Mouse (Mus musculus): Measurements from ENCODE around the gene Ifi27l2a. TPM values are rescaled to one million over a fixed set of nuclear protein-coding genes. Genes with fewer than 3 reads are reported as not detected.
"Not testable (repeated sequence)": the region's sequence is repeated elsewhere in the genome, so short reads cannot be mapped to it uniquely, and the experiment has no call there.

Ifi27l2a gene
- polyA plus RNA-seq, 1 experiment from 2014 or later: 13.8 TPM

- Histone ChIP-seq H3K9ac (no peak overlapping the region), H3K9me3 (replicated peaks) (no peaks in the 10 kb centered on the region), H3K27ac (no peak overlapping the region), H3K36me3 (no peaks in the 10 kb centered on the region), H3K4me1 (replicated peaks) (no peaks in the 10 kb centered on the region), H3K4me3 (no peak overlapping the region), H3K4me2 (no peak overlapping the region), H3K27me3 (no peaks in the 10 kb centered on the region)
- ATAC-seq (replicated peaks; ENCODE audit: insufficient number of reproducible peaks, insufficient read depth, low FRiP score, low read depth): no peak
- 37% methylated on average over 2 of the region's 2 CpGs for WGBS
Observed at GRCm38 (mm10) chr12:103474481-103474880, 31.0 kb upstream of the Ifi27l2a start.

GRCm38 (mm10) chr12:103457140-103457539 lies 13.7 kb upstream of the Ifi27l2a start, which contains the start of gene Ifi27l2b:
Gene Ifi27l2b (minus strand): TSS chr12:103457223.
- Histone ChIP-seq H3K27ac (no peak within 1 kb of the TSS), H3K4me2 (no peak within 1 kb of the TSS), H3K36me3 (no peaks in the 10 kb centered on the region), H3K9ac (no peak within 1 kb of the TSS), H3K27me3 (no peaks in the 10 kb centered on the region), H3K4me1 (replicated peaks) (no peaks in the 10 kb centered on the region), H3K9me3 (replicated peaks) (no peaks in the 10 kb centered on the region), H3K4me3 (no peak within 1 kb of the TSS)
- ATAC-seq (replicated peaks; ENCODE audit: insufficient number of reproducible peaks, insufficient read depth, low FRiP score, low read depth): no peak
- 44% methylated on average over 3 of the region's 3 CpGs for WGBS

- not testable (repeated sequence) for H3K27ac ChIP-seq; H3K36me3 ChIP-seq; H3K4me3 ChIP-seq; H3K9me3 ChIP-seq (replicated peaks); H3K4me1 ChIP-seq (replicated peaks); H3K4me2 ChIP-seq; ATAC-seq (replicated peaks; ENCODE audit: insufficient number of reproducible peaks, insufficient read depth, low FRiP score, low read depth); H3K9ac ChIP-seq; H3K27me3 ChIP-seq
- no CpG with 5 or more reads among the region's 1 CpGs for WGBS
Observed at GRCm38 (mm10) chr12:103456727-103457126, 13.2 kb upstream of the Ifi27l2a start.

- no peak overlapping the region for H3K9ac ChIP-seq
- no peaks in the 10 kb centered on the region for H3K36me3 ChIP-seq
- no peaks in the 10 kb centered on the region for H3K4me1 ChIP-seq (replicated peaks)
- no peak overlapping the region for H3K4me3 ChIP-seq
- no peak overlapping the region for H3K27ac ChIP-seq
- H3K9me3 ChIP-seq (replicated peaks): no peaks in the 10 kb centered on the region
- H3K4me2 ChIP-seq: no peak overlapping the region
- no peak for ATAC-seq (replicated peaks; ENCODE audit: insufficient number of reproducible peaks, insufficient read depth, low FRiP score, low read depth)
- H3K27me3 ChIP-seq: 0 out of 2 replicates have a peak, but pooled peaks cover 2% of the 10 kb centered on the region
Observed at GRCm38 (mm10) chr12:103453361-103453760, 9.9 kb upstream of the Ifi27l2a start.

GRCm38 (mm10) chr12:103445060-103445459 lies 1.6 kb upstream of the Ifi27l2a start:
- H3K4me3 ChIP-seq: no peak overlapping the region
- ATAC-seq (replicated peaks; ENCODE audit: insufficient number of reproducible peaks, insufficient read depth, low FRiP score, low read depth): no peak
- WGBS: 79% methylated on average over 3 of the region's 3 CpGs

GRCm38 (mm10) chr12:103444261-103444660 lies 781 bp upstream of the Ifi27l2a start:
- H3K4me3 ChIP-seq; H3K36me3 ChIP-seq; H3K9ac ChIP-seq; H3K27ac ChIP-seq; H3K9me3 ChIP-seq (replicated peaks); H3K4me2 ChIP-seq; H3K27me3 ChIP-seq; H3K4me1 ChIP-seq (replicated peaks); ATAC-seq (replicated peaks; ENCODE audit: insufficient number of reproducible peaks, insufficient read depth, low FRiP score, low read depth): not testable (repeated sequence)
- WGBS: 23% methylated on average over 6 of the region's 7 CpGs

More at GRCm38 (mm10) chr12:103445060-103445459, 1.6 kb upstream of the Ifi27l2a start:
- no peaks in the 10 kb centered on the region for H3K9me3 ChIP-seq (replicated peaks)
- H3K4me1 ChIP-seq (replicated peaks): no peaks in the 10 kb centered on the region
- H3K27ac ChIP-seq: no peak overlapping the region
- H3K4me2 ChIP-seq: no peak overlapping the region
- H3K9ac ChIP-seq: no peak overlapping the region
- no peaks in the 10 kb centered on the region for H3K36me3 ChIP-seq
- no peaks in the 10 kb centered on the region for H3K27me3 ChIP-seq

- H3K4me1 ChIP-seq (replicated peaks): no peaks in the 10 kb centered on the region; the same call in 1 of the 2 replicates
- H3K9ac ChIP-seq: no peak overlapping the region
- no peaks in the 10 kb centered on the region for H3K27me3 ChIP-seq
- 86% methylated on average over 1 of the region's 1 CpGs for WGBS
- no peak overlapping the region for H3K4me3 ChIP-seq
- H3K9me3 ChIP-seq (replicated peaks): no peaks in the 10 kb centered on the region
- no peaks in the 10 kb centered on the region for H3K36me3 ChIP-seq
- no peak for ATAC-seq (replicated peaks; ENCODE audit: insufficient number of reproducible peaks, insufficient read depth, low FRiP score, low read depth)
- H3K27ac ChIP-seq: no peak overlapping the region
- H3K4me2 ChIP-seq: no peak overlapping the region
Observed at GRCm38 (mm10) chr12:103437601-103438000, 5.9 kb downstream of the Ifi27l2a start.

- no peaks in the 10 kb centered on the region for H3K9me3 ChIP-seq (replicated peaks)
- no peak for ATAC-seq (replicated peaks; ENCODE audit: insufficient number of reproducible peaks, insufficient read depth, low FRiP score, low read depth)
- H3K9ac ChIP-seq: no peak overlapping the region
- H3K27me3 ChIP-seq: no peaks in the 10 kb centered on the region
- no peaks in the 10 kb centered on the region for H3K36me3 ChIP-seq
- peak overlapping the region; percentile 48 for H3K4me2 ChIP-seq
- H3K27ac ChIP-seq: peak overlapping the region; percentile 47; the same call in 1 of the 2 replicates
- peak overlapping the region; percentile 37 for H3K4me3 ChIP-seq
- no peaks in the 10 kb centered on the region; the same call in 1 of the 2 replicates for H3K4me1 ChIP-seq (replicated peaks)
Observed at GRCm38 (mm10) chr12:103434861-103435260, 8.6 kb downstream of the Ifi27l2a start.

GRCm38 (mm10) chr12:103433986-103434731 lies 9.3 kb downstream of the Ifi27l2a start, which contains the start of gene Ifi27:
Gene Ifi27 (plus strand): TSS chr12:103434211.
- Histone ChIP-seq H3K4me2 (peak within 1 kb of the TSS; percentile 48), H3K4me3 (peak within 1 kb of the TSS; percentile 37), H3K36me3 (no peaks in the 10 kb centered on the region), H3K9ac (no peak within 1 kb of the TSS), H3K27me3 (no peaks in the 10 kb centered on the region), H3K4me1 (replicated peaks) (no peaks in the 10 kb centered on the region; the same call in 1 of the 2 replicates), H3K9me3 (replicated peaks) (no peaks in the 10 kb centered on the region), H3K27ac (peak within 1 kb of the TSS; percentile 47)
- WGBS: 49% methylated on average over 8 of the region's 8 CpGs
- ATAC-seq (replicated peaks; ENCODE audit: insufficient number of reproducible peaks, insufficient read depth, low FRiP score, low read depth): peak; percentile 87

- Histone ChIP-seq H3K9ac (no peak overlapping the region), H3K27me3 (no peaks in the 10 kb centered on the region), H3K4me3 (no peak overlapping the region), H3K9me3 (replicated peaks) (no peaks in the 10 kb centered on the region), H3K36me3 (no peaks in the 10 kb centered on the region), H3K4me1 (replicated peaks) (no peaks in the 10 kb centered on the region; the same call in 1 of the 2 replicates), H3K4me2 (no peak overlapping the region), H3K27ac (no peak overlapping the region; the same call in 1 of the 2 replicates)
- 68% methylated on average over 2 of the region's 2 CpGs for WGBS
- no peak for ATAC-seq (replicated peaks; ENCODE audit: insufficient number of reproducible peaks, insufficient read depth, low FRiP score, low read depth)
Observed at GRCm38 (mm10) chr12:103433430-103433829, 10.1 kb downstream of the Ifi27l2a start.

- Histone ChIP-seq H3K4me3 (no peak overlapping the region), H3K27ac (no peak overlapping the region), H3K4me2 (no peak overlapping the region), H3K4me1 (replicated peaks) (peaks cover 21% of the 10 kb centered on the region), H3K9me3 (replicated peaks) (no peaks in the 10 kb centered on the region), H3K36me3 (peaks cover 2% of the 10 kb centered on the region; the same call in 1 of the 2 replicates), H3K27me3 (no peaks in the 10 kb centered on the region), H3K9ac (no peak overlapping the region)
- ATAC-seq (replicated peaks; ENCODE audit: insufficient number of reproducible peaks, insufficient read depth, low FRiP score, low read depth): no peak
- 84% methylated on average over 7 of the region's 7 CpGs for WGBS
Observed at GRCm38 (mm10) chr12:103426710-103427109, 16.8 kb downstream of the Ifi27l2a start.

All from heart, embryonic 15.5 days (tissue).